Mouse (Mus musculus): Measurements from ENCODE around the gene Exoc3l2. TPM values are rescaled to one million over a fixed set of nuclear protein-coding genes. Genes with fewer than 3 reads are reported as not detected.

Exoc3l2 gene
- polyA plus RNA-seq, 1 experiment, result not detected

- Histone ChIP-seq H3K4me1 (ENCODE audit: control insufficient read depth, insufficient read depth, low read length) (no peaks in the 10 kb centered on the region), H3K4me3 (ENCODE audit: insufficient read depth, low read length) (no peak overlapping the region), H3K27ac (ENCODE audit: insufficient read depth, low read length) (no peak overlapping the region)
- TF ChIP-seq POLR2A (IDR thresholded peaks at IDR 0.05; ENCODE audit: low read depth, low read length) (no peak), CTCF (IDR thresholded peaks at IDR 0.05; ENCODE audit: borderline replicate concordance, insufficient read depth, low read length) (no peak)
Observed at GRCm38 (mm10) chr7:19477624-19478384, 14.7 kb downstream of the Exoc3l2 start.

- no peak for TF ChIP-seq CTCF (IDR thresholded peaks at IDR 0.05; ENCODE audit: borderline replicate concordance, insufficient read depth, low read length)
- no peak for TF ChIP-seq POLR2A (IDR thresholded peaks at IDR 0.05; ENCODE audit: low read depth, low read length)
- Histone ChIP-seq H3K4me1 (ENCODE audit: control insufficient read depth, insufficient read depth, low read length) (no peaks in the 10 kb centered on the region), H3K4me3 (ENCODE audit: insufficient read depth, low read length) (no peak overlapping the region), H3K27ac (ENCODE audit: insufficient read depth, low read length) (no peak overlapping the region)
Observed at GRCm38 (mm10) chr7:19483281-19483680, 20.1 kb downstream of the Exoc3l2 start.

- H3K4me1 ChIP-seq (ENCODE audit: control insufficient read depth, insufficient read depth, low read length), result no peaks in the 10 kb centered on the region
- TF ChIP-seq POLR2A (IDR thresholded peaks at IDR 0.05; ENCODE audit: low read depth, low read length), result no peak
- TF ChIP-seq CTCF (IDR thresholded peaks at IDR 0.05; ENCODE audit: borderline replicate concordance, insufficient read depth, low read length), result no peak
- no peak overlapping the region for H3K27ac ChIP-seq (ENCODE audit: insufficient read depth, low read length)
- no peak overlapping the region for H3K4me3 ChIP-seq (ENCODE audit: insufficient read depth, low read length)
Observed at GRCm38 (mm10) chr7:19485488-19485887, 22.4 kb downstream of the Exoc3l2 start.

- TF ChIP-seq CTCF (IDR thresholded peaks at IDR 0.05; ENCODE audit: borderline replicate concordance, insufficient read depth, low read length) (no peak), POLR2A (IDR thresholded peaks at IDR 0.05; ENCODE audit: low read depth, low read length) (no peak)
- Histone ChIP-seq H3K4me3 (ENCODE audit: insufficient read depth, low read length) (no peak overlapping the region), H3K27ac (ENCODE audit: insufficient read depth, low read length) (no peak overlapping the region), H3K4me1 (ENCODE audit: control insufficient read depth, insufficient read depth, low read length) (no peaks in the 10 kb centered on the region)
Observed at GRCm38 (mm10) chr7:19486549-19486948, 23.4 kb downstream of the Exoc3l2 start.

GRCm38 (mm10) chr7:19489525-19489924 lies 26.4 kb downstream of the Exoc3l2 start:
- H3K4me3 ChIP-seq (ENCODE audit: insufficient read depth, low read length), result no peak overlapping the region
- no peak for TF ChIP-seq POLR2A (IDR thresholded peaks at IDR 0.05; ENCODE audit: low read depth, low read length)
- H3K27ac ChIP-seq (ENCODE audit: insufficient read depth, low read length), result no peak overlapping the region
- no peaks in the 10 kb centered on the region for H3K4me1 ChIP-seq (ENCODE audit: control insufficient read depth, insufficient read depth, low read length)

GRCm38 (mm10) chr7:19491731-19492130 lies 28.6 kb downstream of the Exoc3l2 start:
- Histone ChIP-seq H3K27ac (ENCODE audit: insufficient read depth, low read length) (no peak overlapping the region), H3K4me3 (ENCODE audit: insufficient read depth, low read length) (no peak overlapping the region), H3K4me1 (ENCODE audit: control insufficient read depth, insufficient read depth, low read length) (no peaks in the 10 kb centered on the region)
- TF ChIP-seq CTCF (IDR thresholded peaks at IDR 0.05; ENCODE audit: borderline replicate concordance, insufficient read depth, low read length) (no peak), POLR2A (IDR thresholded peaks at IDR 0.05; ENCODE audit: low read depth, low read length) (no peak)

- no peak overlapping the region for H3K4me3 ChIP-seq (ENCODE audit: insufficient read depth, low read length)
- no peak overlapping the region for H3K27ac ChIP-seq (ENCODE audit: insufficient read depth, low read length)
- TF ChIP-seq POLR2A (IDR thresholded peaks at IDR 0.05; ENCODE audit: low read depth, low read length) (no peak), CTCF (IDR thresholded peaks at IDR 0.05; ENCODE audit: borderline replicate concordance, insufficient read depth, low read length) (no peak)
- no peaks in the 10 kb centered on the region for H3K4me1 ChIP-seq (ENCODE audit: control insufficient read depth, insufficient read depth, low read length)
Observed at GRCm38 (mm10) chr7:19494751-19495474, 31.8 kb downstream of the Exoc3l2 start.

GRCm38 (mm10) chr7:19495521-19496213 lies 32.5 kb downstream of the Exoc3l2 start:
- H3K4me3 ChIP-seq (ENCODE audit: insufficient read depth, low read length), result no peak overlapping the region
- H3K4me1 ChIP-seq (ENCODE audit: control insufficient read depth, insufficient read depth, low read length), result no peaks in the 10 kb centered on the region
- TF ChIP-seq POLR2A (IDR thresholded peaks at IDR 0.05; ENCODE audit: low read depth, low read length), result no peak
- no peak for TF ChIP-seq CTCF (IDR thresholded peaks at IDR 0.05; ENCODE audit: borderline replicate concordance, insufficient read depth, low read length)
- H3K27ac ChIP-seq (ENCODE audit: insufficient read depth, low read length), result no peak overlapping the region

GRCm38 (mm10) chr7:19496214-19496555 lies 33.1 kb downstream of the Exoc3l2 start:
- H3K4me3 ChIP-seq (ENCODE audit: insufficient read depth, low read length), result no peak overlapping the region
- TF ChIP-seq POLR2A (IDR thresholded peaks at IDR 0.05; ENCODE audit: low read depth, low read length) (no peak), CTCF (IDR thresholded peaks at IDR 0.05; ENCODE audit: borderline replicate concordance, insufficient read depth, low read length) (no peak)
- no peak overlapping the region for H3K27ac ChIP-seq (ENCODE audit: insufficient read depth, low read length)
- no peaks in the 10 kb centered on the region for H3K4me1 ChIP-seq (ENCODE audit: control insufficient read depth, insufficient read depth, low read length)

- TF ChIP-seq CTCF (IDR thresholded peaks at IDR 0.05; ENCODE audit: borderline replicate concordance, insufficient read depth, low read length) (no peak), POLR2A (IDR thresholded peaks at IDR 0.05; ENCODE audit: low read depth, low read length) (no peak)
- Histone ChIP-seq H3K27ac (ENCODE audit: insufficient read depth, low read length) (no peak overlapping the region), H3K4me3 (ENCODE audit: insufficient read depth, low read length) (no peak overlapping the region), H3K4me1 (ENCODE audit: control insufficient read depth, insufficient read depth, low read length) (0 out of 2 replicates have a peak, but pooled peaks cover 2% of the 10 kb centered on the region)
Observed at GRCm38 (mm10) chr7:19498326-19498725, 35.2 kb downstream of the Exoc3l2 start.
